Mouse (Mus musculus): ENCODE measurements around the gene Stambp.
A peak's percentile ranks its signal among the peaks of the same experiment; 100 is the strongest.
"Not testable (repeated sequence)": the region's sequence is repeated elsewhere in the genome, so short reads cannot be mapped to it uniquely, and the experiment has no call there.

The Stambp gene

GRCm38 (mm10) chr6:83572671-83573070 is at the start of gene Stambp:
Gene Stambp, minus strand, starts transcription at chr6:83572729.
- peak; percentile 44 for DNase-seq

GRCm38 (mm10) chr6:83619955-83620354 is 47.4 kb upstream of the Stambp start:
- DNase-seq, result no peak

DNA sequence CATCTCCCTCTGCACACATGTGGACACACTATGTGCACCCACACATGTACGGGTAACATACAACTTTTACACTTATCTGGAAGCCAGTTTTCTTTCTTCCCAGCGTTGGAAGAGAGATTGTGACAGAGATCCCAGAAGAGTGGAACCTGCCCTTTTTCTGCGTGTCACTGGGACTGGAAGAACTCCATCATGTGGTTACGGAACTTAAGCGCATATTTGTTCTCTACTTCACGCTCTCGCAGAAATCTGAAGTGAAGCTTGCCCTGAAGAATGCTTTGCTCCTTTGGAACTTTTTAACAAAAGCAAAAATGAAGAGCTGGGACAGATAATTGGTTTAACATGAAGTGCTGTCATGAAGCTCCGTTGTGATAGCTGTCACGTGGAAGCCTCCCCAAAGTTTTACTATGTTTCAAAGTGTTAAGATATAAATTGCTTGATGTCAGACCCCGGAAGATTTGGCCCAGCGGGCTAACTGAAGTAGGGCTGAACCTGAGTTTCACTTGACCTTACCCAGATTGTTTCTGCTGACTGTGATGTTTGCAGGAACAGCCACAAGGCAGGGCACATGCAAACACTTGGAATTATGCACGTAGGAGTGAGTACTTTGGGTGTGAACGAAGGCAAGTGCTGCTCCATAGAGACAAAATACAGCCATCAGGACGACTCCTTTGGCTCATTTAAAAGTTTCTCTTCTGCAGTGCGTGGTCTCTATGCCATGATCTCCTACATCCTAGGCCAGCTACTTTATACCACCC is 45.2 kb upstream of the Stambp start:
- DNase-seq, result no peak

GRCm38 (mm10) chr6:83616512-83616911 is 44.0 kb upstream of the Stambp start:
- peak; percentile 2 for DNase-seq

- DNase-seq, result no peak
Observed at GRCm38 (mm10) chr6:83614469-83614868, 41.9 kb upstream of the Stambp start.

GRCm38 (mm10) chr6:83612976-83613375 is 40.4 kb upstream of the Stambp start:
- no peak for DNase-seq

- DNase-seq, result no peak
Observed at GRCm38 (mm10) chr6:83599636-83600174, 27.2 kb upstream of the Stambp start.

GRCm38 (mm10) chr6:83599060-83599550 is 26.6 kb upstream of the Stambp start:
- DNase-seq, result no peak

GRCm38 (mm10) chr6:83598646-83599045 is 26.1 kb upstream of the Stambp start:
- DNase-seq, result peak; percentile 30

DNA sequence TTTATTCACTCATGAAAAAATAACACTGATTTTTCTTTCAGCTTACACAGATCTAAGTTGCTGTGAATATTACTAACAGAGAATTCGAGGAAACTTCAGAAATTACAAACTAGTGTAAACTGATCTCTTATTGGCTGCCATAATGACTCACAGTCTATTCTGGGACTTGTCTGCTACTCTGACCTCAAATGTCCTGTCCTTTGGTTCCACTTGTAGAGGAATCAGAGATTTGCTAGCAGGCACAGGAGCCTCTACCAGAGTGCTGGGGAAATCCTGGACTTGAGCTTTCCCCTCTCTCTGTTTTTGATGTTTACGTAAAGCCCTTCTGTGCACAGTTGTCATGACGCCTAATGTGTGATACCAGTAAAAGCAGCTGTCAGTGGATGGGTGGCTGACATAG is 25.5 kb upstream of the Stambp start:
- no peak for DNase-seq

GRCm38 (mm10) chr6:83595035-83595434 is 22.5 kb upstream of the Stambp start:
- no peak for DNase-seq

GRCm38 (mm10) chr6:83593896-83594295 is 21.4 kb upstream of the Stambp start:
- no peak for DNase-seq

DNA sequence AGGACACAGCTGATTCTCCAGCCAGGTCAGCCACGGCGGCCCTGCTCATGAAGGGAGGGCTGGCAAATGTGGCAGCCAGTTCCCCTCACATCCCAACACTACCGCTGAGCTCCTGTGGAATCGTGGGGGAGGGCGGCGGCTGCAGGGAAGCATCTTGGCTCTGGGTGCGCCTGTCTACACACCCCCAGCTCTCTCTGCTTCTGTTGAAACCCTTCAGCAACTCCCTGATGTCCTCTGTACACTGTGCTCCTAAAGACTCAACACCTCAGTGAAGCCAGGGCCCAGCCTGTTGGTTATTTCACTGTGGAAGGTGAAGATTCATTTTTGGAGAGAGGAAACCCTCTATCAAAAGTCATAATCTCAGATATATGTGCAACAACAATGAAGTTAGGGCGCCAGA is 19.5 kb upstream of the Stambp start:
- no peak for DNase-seq

GRCm38 (mm10) chr6:83590301-83590700 is 17.8 kb upstream of the Stambp start:
- DNase-seq, result no peak

DNA sequence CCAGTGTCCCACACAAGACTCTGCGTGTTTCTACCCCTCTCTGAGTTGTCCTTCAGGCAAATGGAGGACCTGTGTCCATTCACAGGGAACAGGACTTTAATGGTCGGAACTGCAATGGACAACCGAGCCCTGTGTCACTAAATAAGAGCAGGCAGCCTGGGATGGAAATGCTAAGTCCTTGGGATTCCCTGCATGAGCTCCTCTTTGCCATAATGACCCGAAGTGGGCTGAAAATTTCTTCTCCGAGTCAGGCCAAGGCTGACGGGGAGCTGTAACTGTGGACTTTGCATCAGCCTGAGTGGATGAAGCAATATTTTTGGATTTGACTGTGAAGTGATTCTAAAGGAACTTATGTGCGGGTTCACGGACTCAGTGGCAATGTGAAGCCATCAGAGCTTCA is 14.7 kb upstream of the Stambp start:
- not testable (repeated sequence) for DNase-seq

GRCm38 (mm10) chr6:83585328-83585727 is 12.8 kb upstream of the Stambp start:
- not testable (repeated sequence) for DNase-seq

- DNase-seq, result no peak
Observed at GRCm38 (mm10) chr6:83583591-83583990, 11.1 kb upstream of the Stambp start.

GRCm38 (mm10) chr6:83582938-83583270 is 10.4 kb upstream of the Stambp start:
- no peak for DNase-seq

- no peak for DNase-seq
Observed at GRCm38 (mm10) chr6:83582135-83582937, 9.8 kb upstream of the Stambp start.

DNA sequence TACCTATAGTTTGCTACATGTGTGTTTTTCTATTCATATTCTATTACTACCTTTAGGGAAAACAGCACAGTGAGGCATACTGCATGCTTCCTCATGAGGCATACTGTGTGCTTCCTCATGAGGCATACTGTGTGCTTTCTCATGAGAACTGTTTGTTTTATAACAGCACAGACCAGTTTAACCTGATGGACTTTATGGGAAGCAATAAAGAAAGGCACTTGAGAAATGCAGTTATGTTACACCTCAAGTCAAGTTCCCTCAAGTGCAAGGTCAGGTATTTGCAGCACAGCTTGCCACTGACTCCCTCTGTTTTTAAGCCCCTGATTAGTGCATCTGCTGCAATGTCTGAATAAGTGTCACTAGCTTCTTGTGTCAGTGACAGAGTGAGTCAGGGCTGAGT is 5.0 kb upstream of the Stambp start:
- DNase-seq, result no peak

- no peak for DNase-seq
Observed at GRCm38 (mm10) chr6:83575609-83576008, 3.1 kb upstream of the Stambp start.

GRCm38 (mm10) chr6:83571840-83572667 is 475 bp downstream of the Stambp start:
- peak; percentile 91 for DNase-seq

Data from cerebellum, adult 9-10 months (tissue).